Mouse (Mus musculus) erythroblast, embryonic 14.5 days (primary cell): ENCODE data around the gene Zfyve21.

ENCODE experiments used
- GATA1 ChIP-seq: IDR thresholded peaks from 2 replicates; pipeline ENCODE4 v1.6.1; 2012; ENCODE audit warnings: low read length, inconsistent platforms, mixed read lengths
- TAL1 ChIP-seq: IDR thresholded peaks from 3 replicates; pipeline ENCODE4 v1.6.1; 2012; ENCODE audit warnings: low read length, inconsistent platforms, mixed read lengths

GRCm38 (mm10) chr12:111794526-111795179 is 19.3 kb upstream of the Zfyve21 start:
- TF ChIP-seq GATA1 (no peak), TAL1 (no peak)
